Mouse (Mus musculus) olfactory bulb, adult 2 months (tissue): Measurements from ENCODE around the gene Galntl6. TPM values are rescaled to one million over a fixed set of nuclear protein-coding genes. Genes with fewer than 3 reads are reported as not detected.

Experiments
- H3K27ac ChIP-seq: fragments of 200-500 bp; 2 replicates; pipeline ENCODE4 v1.5.1; 2012; ENCODE audit warnings: low read depth, low read length; ENCODE audit not compliant: insufficient read depth
- H3K4me1 ChIP-seq: fragments of 200-500 bp; 2 replicates; pipeline ENCODE4 v1.6.1; 2012; ENCODE audit warnings: low read length; ENCODE audit not compliant: control insufficient read depth, insufficient read depth
- H3K4me3 ChIP-seq: fragments of 200-500 bp; 2 replicates; pipeline ENCODE4 v1.5.1; 2012; ENCODE audit warnings: mild to moderate bottlenecking, low read depth, low read length, moderate library complexity; ENCODE audit not compliant: insufficient read depth
- CTCF ChIP-seq: fragments of 200-500 bp; IDR thresholded peaks from 2 replicates; pipeline ENCODE4 v1.5.1; 2012; ENCODE audit warnings: low read depth, mild to moderate bottlenecking, low read length, moderate library complexity; ENCODE audit not compliant: insufficient read depth
- POLR2A ChIP-seq: fragments of 200-500 bp; IDR thresholded peaks from 2 replicates; pipeline ENCODE4 v1.6.1; 2012; ENCODE audit warnings: mild to moderate bottlenecking, low read depth, low read length, moderate library complexity; ENCODE audit not compliant: insufficient read depth
- WGBS: fragments of 180-500 bp; shearing (Covaris S2); methylation state at CpG from one replicate; pipeline ENCODE4 v1.1.7; 2018; 5-methylcytosine and 5-hydroxymethylcytosine counted together
- polyA plus RNA-seq: library from polyadenylated mRNA; stranded (reverse); fragments of >200 nt; gene quantifications from 2 replicates; pipeline ENCODE4 v1.2.4, GENCODE M21; 2012; ENCODE audit warnings: low replicate concordance; ENCODE audit not compliant: missing spikeins, insufficient read depth, insufficient read length

Gene Galntl6
- polyA plus RNA-seq, 1 experiment = not detected

- TF ChIP-seq CTCF (no peak), POLR2A (no peak)
- Histone ChIP-seq H3K4me3 (no peak overlapping the region), H3K4me1 (no peaks in the 10 kb centered on the region), H3K27ac (no peak overlapping the region)
- 36% methylated on average over 15 of the region's 15 CpGs for WGBS
Measured at GRCm38 (mm10) chr8:57836201-57836883, 1076.1 kb downstream of the Galntl6 start.

- TF ChIP-seq POLR2A (no peak), CTCF (no peak)
- Histone ChIP-seq H3K4me1 (peaks cover 2% of the 10 kb centered on the region; the same call in 1 of the 2 replicates), H3K27ac (no peak overlapping the region), H3K4me3 (no peak overlapping the region)
- WGBS = 72% methylated on average over 7 of the region's 7 CpGs
Measured at GRCm38 (mm10) chr8:57823151-57823550, 1089.3 kb downstream of the Galntl6 start.

DNA sequence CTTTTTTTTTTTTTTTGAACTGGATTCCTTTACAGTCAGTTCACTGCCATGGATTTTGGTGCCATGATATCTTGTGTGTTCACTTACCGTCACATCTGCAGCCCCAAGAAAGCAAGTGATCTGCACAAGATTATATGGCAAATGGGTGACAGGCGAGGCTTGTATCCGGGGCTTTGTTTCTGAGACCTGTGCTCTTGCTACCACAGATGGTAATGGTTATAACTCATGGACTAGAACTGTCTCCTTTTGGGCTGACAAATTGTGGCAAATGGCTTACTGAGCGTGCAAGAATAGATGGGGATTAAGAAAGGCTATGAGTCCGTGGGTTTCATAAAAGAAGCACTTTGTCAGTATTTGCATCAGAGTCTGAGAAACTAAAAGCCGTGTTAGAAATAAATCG lies 1096.4 kb downstream of the Galntl6 start:
- H3K4me1 ChIP-seq = no peaks in the 10 kb centered on the region
- H3K27ac ChIP-seq = no peak overlapping the region
- TF ChIP-seq CTCF (no peak), POLR2A (no peak)
- WGBS = 81% methylated on average over 7 of the region's 7 CpGs
- H3K4me3 ChIP-seq = no peak overlapping the region

DNA sequence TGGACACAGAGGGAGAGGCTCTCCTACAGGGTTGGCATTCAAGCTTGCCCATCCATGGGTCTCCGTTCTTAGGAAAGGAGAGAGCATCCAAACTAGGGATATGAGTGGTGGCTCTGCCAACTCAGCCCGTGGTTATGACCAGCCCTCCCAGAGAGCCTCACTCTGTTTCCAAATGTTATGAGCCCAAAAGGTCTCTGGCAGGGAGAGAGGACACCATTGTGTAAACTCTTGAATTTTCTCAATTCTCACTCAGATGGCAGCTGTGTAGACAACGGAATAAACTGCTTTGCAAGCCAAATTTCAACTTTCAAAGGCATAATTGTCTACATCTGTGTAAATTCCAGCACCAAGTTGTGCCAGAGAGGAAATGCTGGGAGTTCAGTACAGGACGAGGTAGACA lies 1105.4 kb downstream of the Galntl6 start:
- WGBS = 34% methylated on average over 4 of the region's 4 CpGs
- TF ChIP-seq POLR2A (no peak), CTCF (no peak)
- H3K4me3 ChIP-seq = no peak overlapping the region
- no peak overlapping the region for H3K27ac ChIP-seq
- peaks cover 2% of the 10 kb centered on the region; the same call in 1 of the 2 replicates for H3K4me1 ChIP-seq

- Histone ChIP-seq H3K27ac (no peak overlapping the region), H3K4me3 (no peak overlapping the region), H3K4me1 (peaks cover 2% of the 10 kb centered on the region; the same call in 1 of the 2 replicates)
- no peak for TF ChIP-seq CTCF
- TF ChIP-seq POLR2A = no peak
- WGBS = 89% methylated on average over 4 of the region's 4 CpGs
Measured at GRCm38 (mm10) chr8:57805094-57805493, 1107.3 kb downstream of the Galntl6 start.

GRCm38 (mm10) chr8:57803821-57804220 lies 1108.6 kb downstream of the Galntl6 start:
- WGBS = 44% methylated on average over 8 of the region's 8 CpGs
- Histone ChIP-seq H3K4me3 (no peak overlapping the region), H3K27ac (peak overlapping the region; percentile 53), H3K4me1 (peaks cover 6% of the 10 kb centered on the region)
- TF ChIP-seq POLR2A (no peak), CTCF (no peak)

DNA sequence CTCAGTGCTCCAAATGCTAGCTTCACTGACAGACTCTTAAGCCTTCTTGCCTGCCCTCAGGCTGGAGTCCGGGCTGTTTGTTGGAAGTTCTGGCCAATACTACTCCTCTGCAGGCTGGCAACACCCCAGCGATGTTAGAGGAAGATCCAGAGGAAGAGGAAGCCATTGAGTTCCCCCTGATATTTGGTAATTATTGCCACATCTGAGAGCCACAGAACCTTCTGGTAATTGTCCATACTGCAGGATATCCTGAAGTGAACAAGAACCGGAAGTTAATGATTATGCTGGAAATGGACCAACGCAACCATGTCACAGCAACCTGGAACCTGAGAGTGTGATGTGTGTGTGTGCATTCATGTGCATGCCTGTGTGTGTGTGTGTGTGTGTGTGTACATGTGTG lies 1111.2 kb downstream of the Galntl6 start:
- Histone ChIP-seq H3K4me1 (peaks cover 6% of the 10 kb centered on the region), H3K27ac (no peak overlapping the region), H3K4me3 (no peak overlapping the region)
- 78% methylated on average over 4 of the region's 4 CpGs for WGBS
- TF ChIP-seq CTCF (no peak), POLR2A (no peak)

GRCm38 (mm10) chr8:57800327-57800726 lies 1112.1 kb downstream of the Galntl6 start:
- H3K4me3 ChIP-seq = no peak overlapping the region
- peaks cover 6% of the 10 kb centered on the region for H3K4me1 ChIP-seq
- no peak for TF ChIP-seq CTCF
- no peak for TF ChIP-seq POLR2A
- H3K27ac ChIP-seq = peak overlapping the region; percentile 98; the same call in 1 of the 2 replicates
- WGBS = 9% methylated on average over 4 of the region's 4 CpGs

DNA sequence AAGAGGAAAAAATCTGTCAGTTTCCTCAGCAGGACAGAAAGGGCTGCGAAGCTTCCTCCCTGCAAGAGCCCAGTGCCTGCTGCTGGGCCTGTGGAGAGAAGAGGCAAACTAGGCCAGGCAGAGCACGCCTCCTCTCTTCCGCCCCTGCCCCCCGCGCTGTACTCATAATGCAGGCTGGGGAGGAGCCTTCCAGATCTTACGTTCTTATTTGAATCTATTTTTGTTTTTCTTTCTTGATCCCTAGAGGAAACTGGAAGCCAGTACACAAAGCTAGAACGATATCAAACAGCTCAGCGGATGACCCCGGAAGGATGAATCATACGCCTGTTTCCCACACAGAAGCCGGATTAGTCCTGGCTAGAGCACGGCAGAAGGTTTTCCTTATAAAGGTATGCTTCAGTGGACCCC lies 1112.6 kb downstream of the Galntl6 start:
- Histone ChIP-seq H3K4me1 (peaks cover 6% of the 10 kb centered on the region), H3K27ac (peak overlapping the region; percentile 98), H3K4me3 (peak overlapping the region; percentile 27; the same call in 1 of the 2 replicates)
- WGBS = 1% methylated on average over 12 of the region's 12 CpGs
- TF ChIP-seq POLR2A (no peak), CTCF (no peak)
